Mouse (Mus musculus) CH12.LX (cell line): Measurements from ENCODE around the gene Gm4881. TPM values are rescaled to one million over a fixed set of nuclear protein-coding genes. Genes with fewer than 3 reads are reported as not detected.
A peak's percentile ranks its signal among the peaks of the same experiment; 100 is the strongest.

Experiments used
- DNase-seq: peaks from one replicate; pipeline ENCODE4 v3.0.0-alpha.2; 2013; ENCODE audit errors: extremely low read depth
- H3K27ac ChIP-seq: 2 replicates; pipeline ENCODE4 v1.5.1; 2012; ENCODE audit warnings: low read depth, mild to moderate bottlenecking, control low read depth, moderate library complexity; ENCODE audit not compliant: insufficient read depth
- H3K27me3 ChIP-seq: replicated peaks from 2 replicates; pipeline ENCODE3; 2012; ENCODE audit warnings: inconsistent platforms
- H3K36me3 ChIP-seq, 2 experiments: replicated peaks in 1 of 2; 2 replicates each; pipeline versions ENCODE3 to v1.6.1; 2012; ENCODE audit warnings: inconsistent platforms in 1 of 2, low read length in 1 of 2, mild to moderate bottlenecking in 1 of 2, mixed read lengths in 1 of 2, moderate library complexity in 1 of 2; ENCODE audit not compliant: control insufficient read depth in 1 of 2, insufficient read depth in 1 of 2
- H3K4me1 ChIP-seq, 2 experiments: 2 replicates each; pipeline ENCODE4 v1.6.1; 2012; ENCODE audit warnings: inconsistent platforms in 1 of 2, moderate library complexity in 1 of 2; ENCODE audit not compliant: insufficient read depth in 2 of 2, control insufficient read depth in 1 of 2
- H3K4me2 ChIP-seq: 2 replicates; pipeline ENCODE4 v1.6.1; 2012; ENCODE audit warnings: low read depth, mild to moderate bottlenecking, control low read depth; ENCODE audit not compliant: poor library complexity, insufficient read depth, severe bottlenecking
- H3K4me3 ChIP-seq, 3 experiments: fragments of 150-350 bp in 1 of 3; sonication (generic) in 1 of 3; replicated peaks in 1 of 3; 2 replicates each; pipeline versions ENCODE3 to v1.5.1; 2011 to 2012; ENCODE audit warnings: low read depth in 2 of 3, low read length in 2 of 3, mild to moderate bottlenecking in 2 of 3, moderate library complexity in 2 of 3, control low read depth in 1 of 3, improper control_type of control experiment in 1 of 3, inconsistent platforms in 1 of 3, mixed read lengths in 1 of 3; ENCODE audit not compliant: poor library complexity in 1 of 3
- H3K79me2 ChIP-seq: replicated peaks from 2 replicates; pipeline ENCODE4 v1.6.1; 2012; ENCODE audit warnings: mild to moderate bottlenecking, moderate library complexity; ENCODE audit not compliant: control insufficient read depth, poor library complexity, insufficient read depth, severe bottlenecking; ENCODE audit errors: extremely low read depth
- H3K9ac ChIP-seq: 2 replicates; pipeline ENCODE4 v1.6.1; 2012; ENCODE audit warnings: low read depth, mild to moderate bottlenecking, control low read depth, moderate library complexity; ENCODE audit not compliant: insufficient read depth
- H3K9me3 ChIP-seq: replicated peaks from 2 replicates; pipeline ENCODE3; 2012; ENCODE audit warnings: low read length, inconsistent platforms, mixed read lengths
- BHLHE40 ChIP-seq: IDR thresholded peaks from 2 replicates; pipeline ENCODE4 v1.6.1; 2011; ENCODE audit warnings: mild to moderate bottlenecking, low read depth, low read length, improper control_type of control experiment
- CHD1 ChIP-seq: IDR thresholded peaks from 2 replicates; pipeline ENCODE4 v1.6.1; 2012; ENCODE audit warnings: low read depth, low read length, improper control_type of control experiment, inconsistent platforms
- CHD2 ChIP-seq: IDR thresholded peaks from 2 replicates; pipeline ENCODE4 v1.6.1; 2011; ENCODE audit warnings: low read length, improper control_type of control experiment
- CTCF ChIP-seq, 2 experiments: IDR thresholded peaks in 1 of 2; conservative IDR thresholded peaks in 1 of 2; 2 replicates each; pipeline ENCODE4 v1.5.1; 2011 to 2012; ENCODE audit warnings: low read depth in 2 of 2, low read length in 2 of 2, improper control_type of control experiment in 1 of 2, inconsistent platforms in 1 of 2, mild to moderate bottlenecking in 1 of 2, moderate library complexity in 1 of 2
- E2F4 ChIP-seq: IDR thresholded peaks from 2 replicates; pipeline ENCODE4 v1.6.1; 2011; ENCODE audit warnings: low read depth, low read length, improper control_type of control experiment; ENCODE audit not compliant: insufficient replicate concordance
- ELF1 ChIP-seq: IDR thresholded peaks from 2 replicates; pipeline ENCODE4 v1.6.1; 2014; ENCODE audit warnings: low read depth, mild to moderate bottlenecking, inconsistent platforms, low read length, improper control_type of control experiment
- EP300 ChIP-seq: IDR thresholded peaks from 2 replicates; pipeline ENCODE4 v1.6.1; 2011; ENCODE audit warnings: low read length, improper control_type of control experiment
- ETS1 ChIP-seq: conservative IDR thresholded peaks from 2 replicates; pipeline ENCODE4 v1.6.1; 2012; ENCODE audit warnings: low read depth, mild to moderate bottlenecking, inconsistent platforms, low read length, improper control_type of control experiment, moderate library complexity
- GABPA ChIP-seq: IDR thresholded peaks from 2 replicates; pipeline ENCODE4 v1.6.1; 2012; ENCODE audit warnings: low read depth, low read length, improper control_type of control experiment, inconsistent platforms; ENCODE audit not compliant: insufficient replicate concordance
- HCFC1 ChIP-seq: IDR thresholded peaks from 2 replicates; pipeline ENCODE4 v1.6.1; 2012; ENCODE audit warnings: low read depth, mild to moderate bottlenecking, inconsistent platforms, low read length, improper control_type of control experiment
- IRF4 ChIP-seq: IDR thresholded peaks from 2 replicates; pipeline ENCODE4 v1.6.1; 2014; ENCODE audit warnings: low read depth, mild to moderate bottlenecking, inconsistent platforms, low read length, improper control_type of control experiment
- JUN ChIP-seq: IDR thresholded peaks from 2 replicates; pipeline ENCODE4 v1.6.1; 2011; ENCODE audit warnings: low read depth, mild to moderate bottlenecking, low read length, improper control_type of control experiment, moderate library complexity; ENCODE audit not compliant: insufficient read depth
- JUND ChIP-seq: conservative IDR thresholded peaks from 2 replicates; pipeline ENCODE4 v1.6.1; 2011; ENCODE audit warnings: low read depth, low read length, improper control_type of control experiment
- KAT2A ChIP-seq: IDR thresholded peaks from 2 replicates; pipeline ENCODE4 v1.6.1; 2012; ENCODE audit warnings: low read length, improper control_type of control experiment, inconsistent platforms; ENCODE audit not compliant: insufficient replicate concordance
- MAX ChIP-seq: IDR thresholded peaks from 2 replicates; pipeline ENCODE4 v1.6.1; 2011; ENCODE audit warnings: low read length, improper control_type of control experiment
- MAZ ChIP-seq: IDR thresholded peaks from 2 replicates; pipeline ENCODE4 v1.6.1; 2012; ENCODE audit warnings: low read depth, mild to moderate bottlenecking, inconsistent platforms, low read length, improper control_type of control experiment, moderate library complexity
- MEF2A ChIP-seq: IDR thresholded peaks from 2 replicates; pipeline ENCODE4 v1.6.1; 2014; ENCODE audit warnings: low read depth, mild to moderate bottlenecking, inconsistent platforms, low read length, improper control_type of control experiment, borderline replicate concordance
- MXI1 ChIP-seq: IDR thresholded peaks from 2 replicates; pipeline ENCODE4 v1.6.1; 2011; ENCODE audit warnings: mild to moderate bottlenecking, low read depth, low read length, improper control_type of control experiment
- MYC ChIP-seq: IDR thresholded peaks from 2 replicates; pipeline ENCODE4 v1.6.1; 2011; ENCODE audit warnings: low read depth, mild to moderate bottlenecking, improper control_type of control experiment, low read length
- NELFE ChIP-seq: IDR thresholded peaks from 2 replicates; pipeline ENCODE4 v1.6.1; 2011; ENCODE audit warnings: low read depth, low read length, improper control_type of control experiment
- NRF1 ChIP-seq: IDR thresholded peaks from 2 replicates; pipeline ENCODE4 v1.6.1; 2014; ENCODE audit warnings: low read depth, mild to moderate bottlenecking, inconsistent platforms, low read length, improper control_type of control experiment, moderate library complexity
- PAX5 ChIP-seq: IDR thresholded peaks from 2 replicates; pipeline ENCODE4 v1.6.1; 2012; ENCODE audit warnings: low read length, inconsistent platforms, mixed read lengths
- POLR2A ChIP-seq: IDR thresholded peaks from 2 replicates; pipeline ENCODE4 v1.6.1; 2011; ENCODE audit warnings: low read depth, mild to moderate bottlenecking, improper control_type of control experiment, low read length
- POLR2AphosphoS2 ChIP-seq: IDR thresholded peaks from 2 replicates; pipeline ENCODE4 v1.6.1; 2011; ENCODE audit warnings: low read depth, low read length, improper control_type of control experiment
- RAD21 ChIP-seq: IDR thresholded peaks from 2 replicates; pipeline ENCODE4 v1.6.1; 2011; ENCODE audit warnings: low read depth, mild to moderate bottlenecking, low read length, improper control_type of control experiment, moderate library complexity
- RCOR1 ChIP-seq: conservative IDR thresholded peaks from 2 replicates; pipeline ENCODE4 v1.6.1; 2012; ENCODE audit warnings: low read depth, mild to moderate bottlenecking, inconsistent platforms, low read length, improper control_type of control experiment
- SIN3A ChIP-seq: IDR thresholded peaks from 2 replicates; pipeline ENCODE4 v1.6.1; 2012; ENCODE audit warnings: low read length, improper control_type of control experiment, inconsistent platforms
- SMC3 ChIP-seq: IDR thresholded peaks from 2 replicates; pipeline ENCODE4 v1.6.1; 2011; ENCODE audit warnings: low read depth, low read length, improper control_type of control experiment
- TBP ChIP-seq: conservative IDR thresholded peaks from 2 replicates; pipeline ENCODE4 v1.6.1; 2011; ENCODE audit warnings: low read depth, low read length, improper control_type of control experiment
- TCF12 ChIP-seq: IDR thresholded peaks from 2 replicates; pipeline ENCODE4 v1.6.1; 2014; ENCODE audit warnings: low read depth, mild to moderate bottlenecking, inconsistent platforms, low read length, improper control_type of control experiment
- UBTF ChIP-seq: IDR thresholded peaks from 2 replicates; pipeline ENCODE4 v1.6.1; 2012; ENCODE audit warnings: low read depth, mild to moderate bottlenecking, inconsistent platforms, low read length, improper control_type of control experiment, moderate library complexity
- USF1 ChIP-seq: IDR thresholded peaks from 2 replicates; pipeline ENCODE4 v1.6.1; 2014; ENCODE audit warnings: low read depth, mild to moderate bottlenecking, inconsistent platforms, low read length, improper control_type of control experiment
- USF2 ChIP-seq: conservative IDR thresholded peaks from 2 replicates; pipeline ENCODE4 v1.6.1; 2011; ENCODE audit warnings: low read depth, low read length, improper control_type of control experiment
- ZKSCAN1 ChIP-seq: IDR thresholded peaks from 2 replicates; pipeline ENCODE4 v1.6.1; 2012; ENCODE audit warnings: low read depth, inconsistent platforms, low read length, improper control_type of control experiment, borderline replicate concordance
- ZMIZ1 ChIP-seq: IDR thresholded peaks from 2 replicates; pipeline ENCODE4 v1.6.1; 2012; ENCODE audit warnings: low read depth, mild to moderate bottlenecking, inconsistent platforms, low read length, improper control_type of control experiment
- ZNF384 ChIP-seq: IDR thresholded peaks from 2 replicates; pipeline ENCODE4 v1.6.1; 2012; ENCODE audit warnings: low read depth, low read length, improper control_type of control experiment, inconsistent platforms
- dilution Hi-C: fragments of 300-500 bp; cut with MboI; formaldehyde crosslinking; loops from 2 replicates; pipeline ENCODE4 v1.14.3; 2020; ENCODE audit warnings: low sequenced_read_pairs; ENCODE audit not compliant: extremely low pct_unique_long_range_greater_than_20kb, extremely low pct_ligation_motif_present
- in situ Hi-C: fragments of 300-500 bp; cut with MboI; formaldehyde crosslinking; loops from 3 replicates; pipeline ENCODE4 v1.14.3; 2019; ENCODE audit warnings: low sequenced_read_pairs, low pct_ligation_motif_present, low pct_unique_long_range_greater_than_20kb, mixed read lengths
- polyA plus RNA-seq: library from polyadenylated mRNA; unstranded; fragments of >175 nt; gene quantifications from 2 replicates; pipeline ENCODE4 v1.2.1, GENCODE M21; 2012; ENCODE audit warnings: low read depth; ENCODE audit not compliant: insufficient read length
- total RNA-seq, 2 experiments: library from RNA; depleted of rRNA; stranded (reverse); fragments of 300-350 nt in 1 of 2; fragments of >200 nt in 1 of 2; gene quantifications; 2 replicates each; pipeline ENCODE4 v1.2.3; 2012 to 2014

Gm4881 gene
- total and polyA plus RNA-seq, 3 experiments: not detected

GRCm38 (mm10) chr7:24904936-24905335 lies 39.4 kb downstream of the Gm4881 start (continued):
- TF ChIP-seq GABPA (no peak), BHLHE40 (no peak; the same call in 1 of the 2 replicates), ETS1 (0 out of 2 replicates have a peak, but pooled peaks have one; percentile 8), SMC3 (peak; percentile 91), CHD2 (no peak; the same call in 1 of the 2 replicates), USF2 (no peak)
- TF ChIP-seq, all 38 proteins: peak for 15

GRCm38 (mm10) chr7:24904070-24904483 lies 40.2 kb downstream of the Gm4881 start:
- Histone ChIP-seq H3K27me3 (no peaks in the 10 kb centered on the region), H3K36me3 (peaks cover 42 to 61% of the 10 kb centered on the region in 2 experiments), H3K79me2 (peaks cover 36% of the 10 kb centered on the region), H3K4me2 (peak overlapping the region; percentile 92), H3K27ac (peak overlapping the region; percentile 64), H3K4me1 (peaks cover 21 to 53% of the 10 kb centered on the region in 2 experiments), H3K4me3 (peak overlapping the region; percentile 77 to 95 (median 79)), H3K9ac (peak overlapping the region; percentile 98), H3K9me3 (no peaks in the 10 kb centered on the region)
- dilution Hi-C loops: no loop called here
- peak; percentile 98 for DNase-seq
- in situ Hi-C loops: loop anchor here (10.0 kb wide), 1 partner anchor 49 kb away; no protein-coding TSS in a partner anchor
- peak; percentile 81 for TF ChIP-seq ZMIZ1
- peak; percentile 73 for TF ChIP-seq POLR2A
- TF ChIP-seq ETS1: peak; percentile 59
- TF ChIP-seq KAT2A: peak; percentile 83; the same call in 1 of the 2 replicates
- peak; percentile 86 for TF ChIP-seq MYC
- TF ChIP-seq IRF4: peak; percentile 70
- peak; percentile 81 for TF ChIP-seq TBP
- peak; percentile 95 for TF ChIP-seq GABPA
- TF ChIP-seq BHLHE40: peak; percentile 79
- TF ChIP-seq TCF12: peak; percentile 82
- no peak for TF ChIP-seq RCOR1
- peak; percentile 63 for TF ChIP-seq NELFE
- TF ChIP-seq EP300: no peak
- no peak for TF ChIP-seq ZKSCAN1
- no peak for TF ChIP-seq PAX5
- peak; percentile 93 for TF ChIP-seq HCFC1
- TF ChIP-seq USF2: no peak
- peak; percentile 96 for TF ChIP-seq MXI1
- TF ChIP-seq JUN: no peak
- peak in 1 of 2 experiments; percentile 23; a peak in 1 of 4 replicates for TF ChIP-seq CTCF (conservative IDR thresholded peaks at IDR 0.05 in 1 of 2, IDR thresholded peaks at IDR 0.05 in 1 of 2; ENCODE audit: low read depth in 2 of 2, low read length in 2 of 2)
- no peak for TF ChIP-seq E2F4
- TF ChIP-seq SMC3: 0 out of 2 replicates have a peak, but pooled peaks have one; percentile 16
- no peak for TF ChIP-seq ZNF384
- TF ChIP-seq NRF1: peak; percentile 34; the same call in 1 of the 2 replicates
- TF ChIP-seq UBTF: peak; percentile 54; the same call in 1 of the 2 replicates
- TF ChIP-seq MEF2A: peak; percentile 71; the same call in 1 of the 2 replicates
- TF ChIP-seq POLR2AphosphoS2: peak; percentile 77; the same call in 1 of the 2 replicates
- TF ChIP-seq USF1: no peak
- TF ChIP-seq JUND: no peak
- TF ChIP-seq RAD21: no peak; the same call in 1 of the 2 replicates
- TF ChIP-seq ELF1: peak; percentile 98
- TF ChIP-seq MAZ: peak; percentile 95
- TF ChIP-seq CHD1: no peak
- TF ChIP-seq SIN3A: peak; percentile 96
- TF ChIP-seq MAX: peak; percentile 94
